Mouse (Mus musculus) spleen, postnatal 4 days (tissue): ENCODE data around the gene Cox17.

ENCODE experiments used
- DNase-seq, 2 experiments: peaks; one replicate each; pipeline ENCODE4 v3.0.0; 2022; ENCODE audit warnings: low spot score in 2 of 2

Cox17 gene

GRCm38 (mm10) chr16:38348217-38348761 lies 1.5 kb downstream of the Cox17 start:
- DNase-seq = no peak

GRCm38 (mm10) chr16:38349881-38350280 lies 3.1 kb downstream of the Cox17 start:
- DNase-seq = no peak

- DNase-seq = no peak
These were observed 3.6 kb downstream of the Cox17 start for GRCm38 (mm10) chr16:38350361-38350855.

- no peak for DNase-seq
These were observed 4.1 kb downstream of the Cox17 start for GRCm38 (mm10) chr16:38350939-38351338.

- DNase-seq = no peak
These were observed 5.2 kb downstream of the Cox17 start for GRCm38 (mm10) chr16:38352031-38352430.

- no peak for DNase-seq
These were observed 6.1 kb downstream of the Cox17 start for GRCm38 (mm10) chr16:38352851-38353250.

- no peak for DNase-seq
These were observed 6.9 kb downstream of the Cox17 start for GRCm38 (mm10) chr16:38353642-38354041.

GRCm38 (mm10) chr16:38354185-38354913 lies 7.6 kb downstream of the Cox17 start:
- DNase-seq = no peak

GRCm38 (mm10) chr16:38358256-38358812 lies 11.5 kb downstream of the Cox17 start:
- DNase-seq = no peak

GRCm38 (mm10) chr16:38359241-38359640 lies 12.4 kb downstream of the Cox17 start:
- no peak for DNase-seq

GRCm38 (mm10) chr16:38359857-38360256 lies 13.1 kb downstream of the Cox17 start:
- no peak for DNase-seq

- no peak for DNase-seq
These were observed 13.5 kb downstream of the Cox17 start for GRCm38 (mm10) chr16:38360317-38360716.

- peak in 1 of 2 experiments; percentile 55 for DNase-seq
These were observed 15.1 kb downstream of the Cox17 start, which contains the start of gene Popdc2 for GRCm38 (mm10) chr16:38361933-38362332. Gene Popdc2 (plus strand): TSS chr16:38362209.

- DNase-seq = peak in 1 of 2 experiments; percentile 57
These were observed 15.9 kb downstream of the Cox17 start for GRCm38 (mm10) chr16:38362493-38363255.

GRCm38 (mm10) chr16:38363256-38363595 lies 16.4 kb downstream of the Cox17 start:
- DNase-seq = no peak

GRCm38 (mm10) chr16:38363657-38364056 lies 16.9 kb downstream of the Cox17 start:
- DNase-seq = peak in 1 of 2 experiments; percentile 52

GRCm38 (mm10) chr16:38365390-38365789 lies 18.6 kb downstream of the Cox17 start:
- peak in 1 of 2 experiments; percentile 45 for DNase-seq

GRCm38 (mm10) chr16:38366231-38366630 lies 19.4 kb downstream of the Cox17 start:
- DNase-seq = peak in 1 of 2 experiments; percentile 45

GRCm38 (mm10) chr16:38368336-38368735 lies 21.5 kb downstream of the Cox17 start:
- peak in 1 of 2 experiments; percentile 58 for DNase-seq

- peak in 1 of 2 experiments; percentile 52 for DNase-seq
These were observed 22.2 kb downstream of the Cox17 start for GRCm38 (mm10) chr16:38369000-38369399.

GRCm38 (mm10) chr16:38369431-38369830 lies 22.6 kb downstream of the Cox17 start:
- DNase-seq = peak in 1 of 2 experiments; percentile 56

GRCm38 (mm10) chr16:38369992-38370484 lies 23.2 kb downstream of the Cox17 start:
- peak in 1 of 2 experiments; percentile 55 for DNase-seq
